Mouse (Mus musculus) liver, embryonic 11.5 days (tissue): ENCODE results near the gene Shank3. TPM values are rescaled to one million over a fixed set of nuclear protein-coding genes. Genes with fewer than 3 reads are reported as not detected.

ENCODE experiments used
- ATAC-seq: fragments of 200-750 bp; cut with Nextera tagmentation; replicated peaks from 2 replicates; pipeline ENCODE4 v1.8.0; 2017; ENCODE audit warnings: moderate number of reproducible peaks, mild to moderate bottlenecking, moderate TSS enrichment, moderate library complexity; ENCODE audit not compliant: low FRiP score
- DNase-seq: peaks from one replicate; pipeline ENCODE4 v3.0.0-alpha.2; 2017; ENCODE audit warnings: low spot score
- H3K27ac ChIP-seq: fragments of 300-500 bp; sonication (generic); 2 replicates; pipeline ENCODE4 v1.5.1; 2014; ENCODE audit warnings: mild to moderate bottlenecking, low read depth, low read length, control low read depth
- H3K27me3 ChIP-seq: fragments of 300-500 bp; sonication (generic); replicated peaks from 2 replicates; pipeline ENCODE4 v1.6.1; 2014; ENCODE audit warnings: low read length, mixed read lengths; ENCODE audit not compliant: control insufficient read depth, insufficient read depth
- H3K36me3 ChIP-seq: fragments of 300-500 bp; sonication (generic); 2 replicates; pipeline ENCODE4 v1.6.1; 2014; ENCODE audit warnings: mild to moderate bottlenecking, low read length, moderate library complexity, mixed read lengths; ENCODE audit not compliant: control insufficient read depth, insufficient read depth
- H3K4me1 ChIP-seq: fragments of 300-500 bp; sonication (generic); replicated peaks from 2 replicates; pipeline ENCODE4 v1.6.1; 2014; ENCODE audit warnings: low read length, mixed read lengths; ENCODE audit not compliant: control insufficient read depth, insufficient read depth
- H3K4me2 ChIP-seq: fragments of 300-500 bp; sonication (generic); 2 replicates; pipeline ENCODE4 v1.6.1; 2014; ENCODE audit warnings: mild to moderate bottlenecking, control low read depth, moderate library complexity
- H3K4me3 ChIP-seq: fragments of 300-500 bp; sonication (generic); 2 replicates; pipeline ENCODE4 v1.5.1; 2014; ENCODE audit warnings: low read depth, low read length, control low read depth
- H3K9ac ChIP-seq: fragments of 300-500 bp; sonication (generic); 2 replicates; pipeline ENCODE4 v1.6.1; 2014; ENCODE audit warnings: low read depth, low read length, control low read depth
- H3K9me3 ChIP-seq: fragments of 300-500 bp; sonication (generic); 2 replicates; pipeline ENCODE4 v1.6.1; 2016; ENCODE audit warnings: low read length, inconsistent platforms, mixed read lengths; ENCODE audit not compliant: control insufficient read depth
- WGBS: fragments of 180-500 bp; shearing (Covaris S2); extraction: QIAGEN DNeasy Blood & Tissue Kit; methylation state at CpG from one replicate; pipeline ENCODE4 v1.1.7; 2014; 5-methylcytosine and 5-hydroxymethylcytosine counted together
- polyA plus RNA-seq: library from polyadenylated mRNA; unstranded; fragments of >200 nt; fragmentation: Nextera tagmentation; extraction: Ambion mirVana; gene quantifications from 2 replicates; pipeline ENCODE4 v1.2.1, GENCODE M21; 2014

Shank3 gene
- polyA plus RNA-seq, 1 experiment from 2014 or later, result 1.7 TPM

DNA sequence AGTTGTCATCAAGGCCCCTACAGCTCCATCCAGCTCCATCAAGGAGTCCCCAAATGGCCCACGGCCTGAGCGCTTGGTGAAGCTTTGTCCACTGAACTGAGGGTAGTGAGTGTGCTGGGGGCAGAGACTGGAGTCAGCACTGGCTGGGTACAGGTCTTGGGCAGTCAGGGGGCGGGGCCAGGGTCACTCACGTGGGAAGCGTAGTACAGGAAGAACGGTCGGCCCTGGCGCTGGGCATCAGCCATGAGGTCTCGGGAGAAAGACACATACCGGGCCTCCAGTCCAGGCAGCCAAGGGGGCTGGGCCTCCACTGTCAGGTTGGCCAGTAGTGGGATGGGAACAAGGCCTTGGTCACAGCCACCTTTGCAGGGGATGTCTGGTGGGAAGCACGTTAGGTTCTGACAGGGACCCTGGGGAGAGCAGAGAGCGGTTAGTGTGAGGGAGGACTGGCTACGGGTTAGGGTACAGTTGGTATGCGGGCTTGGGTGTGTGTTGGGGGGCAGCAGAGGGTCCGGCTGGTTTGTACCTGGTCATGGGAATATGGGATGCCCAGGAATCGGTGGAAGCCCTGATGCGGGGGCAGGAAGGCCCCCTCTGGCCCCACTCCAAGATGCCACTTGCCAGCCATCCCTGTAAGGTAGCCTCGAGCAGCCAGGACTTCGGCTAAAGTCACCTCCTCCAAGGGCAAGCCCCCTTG is 24.7 kb upstream of the Shank3 start:
- no peak overlapping the region for H3K9ac ChIP-seq
- H3K9me3 ChIP-seq, result no peaks in the 10 kb centered on the region
- no peak overlapping the region for H3K27ac ChIP-seq
- no peak overlapping the region for H3K4me3 ChIP-seq
- DNase-seq (no peak), ATAC-seq (no peak)
- H3K36me3 ChIP-seq, result no peaks in the 10 kb centered on the region
- WGBS, result 89% methylated on average over 19 of the region's 19 CpGs
- peak overlapping the region; percentile 77 for H3K4me2 ChIP-seq
- peaks cover 15% of the 10 kb centered on the region for H3K4me1 ChIP-seq
- no peaks in the 10 kb centered on the region for H3K27me3 ChIP-seq

DNA sequence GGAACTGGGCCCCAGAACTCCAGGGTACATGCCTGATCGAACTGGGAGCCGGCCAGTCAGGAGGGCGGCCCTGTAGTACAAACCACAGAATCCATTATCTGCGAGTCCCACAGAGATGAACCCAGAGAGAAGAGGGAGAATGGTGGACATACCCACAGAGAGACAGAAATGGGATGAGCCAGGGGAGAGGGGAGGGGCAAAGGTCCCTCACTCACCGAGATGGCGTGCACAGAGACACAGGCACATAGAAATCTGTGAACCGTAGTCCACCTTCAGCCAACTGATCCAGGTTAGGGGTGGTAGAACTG is 24.2 kb upstream of the Shank3 start:
- Histone ChIP-seq H3K36me3 (no peaks in the 10 kb centered on the region), H3K4me1 (peaks cover 15% of the 10 kb centered on the region), H3K9me3 (no peaks in the 10 kb centered on the region), H3K4me2 (peak overlapping the region; percentile 77), H3K9ac (peak overlapping the region; percentile 58), H3K27me3 (no peaks in the 10 kb centered on the region), H3K4me3 (peak overlapping the region; percentile 62), H3K27ac (no peak overlapping the region; the same call in 1 of the 2 replicates)
- 64% methylated on average over 7 of the region's 7 CpGs for WGBS
- no peak for DNase-seq
- ATAC-seq, result no peak

DNA sequence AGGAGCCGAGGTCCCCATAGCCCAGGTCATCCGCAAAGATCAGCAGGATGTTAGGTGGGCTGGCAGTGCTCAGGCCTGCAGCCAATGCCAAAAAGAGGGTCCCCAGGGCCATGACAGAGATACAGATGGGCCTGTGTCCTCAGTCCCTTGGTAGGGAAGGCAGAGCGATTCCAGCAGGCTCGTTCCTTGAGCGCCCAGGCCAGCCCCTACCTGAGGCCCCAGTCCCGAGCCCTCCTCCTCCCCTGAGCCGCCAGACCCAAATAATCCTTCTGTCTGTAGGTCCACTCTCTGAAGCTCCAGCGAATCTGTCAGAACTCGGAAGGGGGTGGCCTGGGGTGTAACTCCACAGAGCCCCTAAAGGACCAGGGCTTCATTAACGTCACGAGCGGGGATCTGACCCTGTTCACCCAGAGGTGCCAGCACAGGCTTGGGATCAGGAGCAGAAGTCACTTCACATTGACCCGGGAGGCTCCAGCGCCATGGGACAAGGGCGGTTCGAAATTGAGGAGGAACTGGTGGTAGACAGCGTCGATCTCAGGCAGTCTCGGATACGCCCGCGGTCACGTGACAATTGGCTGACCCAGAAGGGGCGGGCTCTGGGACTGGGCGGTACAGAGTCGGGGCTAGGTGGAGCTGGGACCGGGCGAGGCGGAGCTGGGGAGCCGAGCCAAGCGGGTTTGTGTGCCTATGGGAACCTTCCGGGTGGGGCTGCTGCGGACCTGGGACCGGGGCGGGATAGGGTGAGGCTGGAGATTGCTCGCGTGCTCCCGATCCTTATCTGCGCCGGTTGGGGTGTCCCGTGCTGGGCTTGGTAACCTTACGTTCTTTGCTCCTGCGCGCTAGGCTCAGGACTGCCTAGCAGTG is 23.6 kb upstream of the Shank3 start:
- peak; percentile 98 for ATAC-seq
- Histone ChIP-seq H3K4me2 (peak overlapping the region; percentile 77), H3K27me3 (no peaks in the 10 kb centered on the region), H3K36me3 (no peaks in the 10 kb centered on the region), H3K27ac (peak overlapping the region; percentile 35), H3K4me3 (peak overlapping the region; percentile 62), H3K9me3 (no peaks in the 10 kb centered on the region), H3K9ac (peak overlapping the region; percentile 73), H3K4me1 (peaks cover 15% of the 10 kb centered on the region)
- DNase-seq, result peak; percentile 92
- WGBS, result 9% methylated on average over 44 of the region's 44 CpGs

DNA sequence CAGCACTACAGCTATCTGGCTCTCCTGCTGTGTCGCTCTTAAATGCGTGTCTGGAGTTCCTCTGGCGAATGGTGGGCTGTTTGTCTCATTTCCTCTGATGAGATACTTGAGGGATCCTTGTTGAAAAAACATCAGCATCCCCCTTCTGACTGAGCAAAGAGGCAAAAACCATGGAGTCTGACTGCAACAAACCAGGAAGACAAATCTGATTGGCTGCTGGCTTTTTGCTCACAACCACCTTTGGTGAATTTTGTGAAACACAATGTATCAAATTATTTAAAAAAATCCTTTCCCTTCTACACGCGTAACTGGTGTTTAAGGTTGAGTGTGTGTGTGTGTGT is 23.0 kb upstream of the Shank3 start:
- no peak for DNase-seq
- Histone ChIP-seq H3K27me3 (no peaks in the 10 kb centered on the region), H3K36me3 (no peaks in the 10 kb centered on the region), H3K27ac (peak overlapping the region; percentile 35), H3K9ac (peak overlapping the region; percentile 73), H3K4me3 (peak overlapping the region; percentile 62), H3K9me3 (no peaks in the 10 kb centered on the region), H3K4me2 (peak overlapping the region; percentile 77), H3K4me1 (peaks cover 15% of the 10 kb centered on the region)
- ATAC-seq, result no peak
- WGBS, result 5% methylated on average over 5 of the region's 5 CpGs

DNA sequence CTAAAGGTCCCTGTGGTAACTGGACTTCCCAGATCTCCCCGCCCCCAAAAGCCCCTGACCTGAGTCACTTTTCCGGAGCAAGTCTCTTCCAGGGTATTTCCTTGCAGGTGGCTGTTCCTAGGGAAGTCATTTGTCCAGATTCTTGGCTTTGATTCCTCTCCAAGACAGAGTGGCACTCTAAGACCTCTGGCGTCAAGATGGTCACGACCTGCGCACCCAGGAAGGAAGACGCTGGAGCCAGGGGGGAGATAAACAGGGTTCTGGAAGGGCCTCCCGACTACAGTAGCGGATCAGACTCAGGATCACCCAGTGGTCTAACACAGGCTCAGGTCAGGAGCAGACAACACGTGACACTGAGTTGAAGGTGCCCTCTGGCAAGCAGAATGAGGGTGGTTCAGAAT is 22.3 kb upstream of the Shank3 start, which contains the start of gene Arsa:
Gene Arsa, minus strand, starts transcription at position 335 of the 401 bp plus-strand sequence.
- H3K9me3 ChIP-seq, result no peaks in the 10 kb centered on the region
- 22% methylated on average over 9 of the region's 9 CpGs for WGBS
- peak within 1 kb of the TSS; percentile 35 for H3K27ac ChIP-seq
- H3K9ac ChIP-seq, result peak within 1 kb of the TSS; percentile 73
- peaks cover 15% of the 10 kb centered on the region for H3K4me1 ChIP-seq
- H3K4me2 ChIP-seq, result peak within 1 kb of the TSS; percentile 77
- no peaks in the 10 kb centered on the region for H3K36me3 ChIP-seq
- ATAC-seq (no peak), DNase-seq (no peak)
- no peaks in the 10 kb centered on the region for H3K27me3 ChIP-seq
- peak within 1 kb of the TSS; percentile 62 for H3K4me3 ChIP-seq

DNA sequence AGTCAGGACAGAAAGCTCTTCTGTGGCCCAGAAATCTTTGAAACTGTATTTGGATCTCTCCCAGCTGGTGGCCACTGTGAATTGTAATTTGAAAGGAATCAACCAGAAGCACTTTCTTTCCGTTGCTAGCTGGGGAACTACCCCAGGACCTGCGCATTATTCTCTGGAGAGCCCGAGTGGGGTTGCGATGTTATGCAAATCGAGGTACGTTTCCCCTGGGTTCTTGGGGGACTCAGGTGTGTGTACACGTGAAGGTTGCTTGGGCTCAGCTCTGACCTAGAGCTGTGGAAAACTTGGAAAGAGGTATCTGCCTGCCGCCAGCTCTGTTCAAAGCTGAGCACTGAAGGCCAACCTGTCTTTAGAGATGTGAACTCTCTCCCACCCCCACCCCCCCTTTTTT is 21.6 kb upstream of the Shank3 start:
- Histone ChIP-seq H3K27ac (no peak overlapping the region), H3K4me3 (peak overlapping the region; percentile 2; the same call in 1 of the 2 replicates), H3K27me3 (no peaks in the 10 kb centered on the region), H3K9me3 (no peaks in the 10 kb centered on the region), H3K4me2 (peak overlapping the region; percentile 14; the same call in 1 of the 2 replicates), H3K4me1 (peaks cover 15% of the 10 kb centered on the region), H3K9ac (no peak overlapping the region), H3K36me3 (no peaks in the 10 kb centered on the region)
- no peak for DNase-seq
- 64% methylated on average over 8 of the region's 8 CpGs for WGBS
- no peak for ATAC-seq

DNA sequence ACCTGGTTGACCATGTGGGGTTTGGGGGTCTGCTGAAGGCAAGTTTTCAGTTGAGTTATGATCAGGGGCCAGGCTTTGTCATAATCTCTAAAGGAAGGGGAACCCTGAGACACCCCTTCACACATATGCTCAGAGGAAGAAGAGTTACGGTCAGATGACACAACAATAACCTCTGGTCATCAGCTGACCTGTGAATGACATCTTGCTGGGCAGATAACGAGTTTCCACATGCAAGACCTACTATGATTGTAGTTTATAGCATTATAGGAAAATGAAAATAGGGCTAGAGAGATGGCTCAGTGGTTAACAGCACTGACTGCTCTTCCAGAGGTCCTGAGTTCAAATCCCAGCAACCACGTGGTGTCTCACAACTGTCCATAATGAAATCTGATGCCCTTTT is 20.8 kb upstream of the Shank3 start:
- WGBS, result 75% methylated on average over 3 of the region's 3 CpGs
- Histone ChIP-seq H3K4me1 (peaks cover 15% of the 10 kb centered on the region), H3K27me3 (no peaks in the 10 kb centered on the region), H3K9me3 (no peaks in the 10 kb centered on the region), H3K9ac (no peak overlapping the region), H3K4me3 (no peak overlapping the region), H3K4me2 (no peak overlapping the region), H3K27ac (no peak overlapping the region), H3K36me3 (no peaks in the 10 kb centered on the region)
- no peak for ATAC-seq
- no peak for DNase-seq

DNA sequence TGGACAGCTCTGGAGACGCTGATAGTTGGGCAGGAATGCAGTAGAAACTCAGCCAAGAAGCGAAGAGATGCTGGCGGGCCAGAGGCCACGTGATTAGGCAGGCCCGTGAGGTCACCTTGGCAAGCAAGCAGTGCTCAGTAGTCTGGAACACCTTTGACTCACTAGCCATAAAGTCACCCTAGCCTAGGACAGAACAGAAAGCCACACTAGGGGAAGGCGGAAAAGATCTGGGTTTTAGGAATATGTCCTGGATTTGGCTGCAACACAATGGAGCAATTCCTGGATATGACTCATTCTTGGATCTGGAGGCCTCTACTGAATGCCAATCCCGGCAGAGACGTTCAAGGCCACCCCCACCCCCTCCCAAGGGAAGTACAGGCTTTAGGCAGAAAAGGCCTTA is 18.8 kb upstream of the Shank3 start:
- DNase-seq (no peak), ATAC-seq (no peak)
- Histone ChIP-seq H3K4me2 (no peak overlapping the region), H3K27ac (no peak overlapping the region), H3K4me3 (no peak overlapping the region), H3K4me1 (peaks cover 11% of the 10 kb centered on the region), H3K36me3 (no peaks in the 10 kb centered on the region), H3K9me3 (no peaks in the 10 kb centered on the region), H3K27me3 (no peaks in the 10 kb centered on the region), H3K9ac (no peak overlapping the region)
- WGBS, result 77% methylated on average over 8 of the region's 8 CpGs
